Mouse (Mus musculus) bone marrow, adult 2 months (tissue): Measurements from ENCODE around the gene Grb2. TPM values are rescaled to one million over a fixed set of nuclear protein-coding genes. Genes with fewer than 3 reads are reported as not detected.

Source experiments
- H3K27ac ChIP-seq: fragments of 200-500 bp; 2 replicates; pipeline ENCODE4 v1.5.1; 2012; ENCODE audit warnings: low read depth, mild to moderate bottlenecking, control low read depth, inconsistent platforms, low read length; ENCODE audit not compliant: control insufficient read depth, poor library complexity, insufficient read depth
- H3K4me1 ChIP-seq: fragments of 200-500 bp; 2 replicates; pipeline ENCODE4 v1.6.1; 2011; ENCODE audit warnings: low read length; ENCODE audit not compliant: control insufficient read depth, insufficient read depth
- H3K4me3 ChIP-seq: fragments of 200-500 bp; replicated peaks from 2 replicates; pipeline ENCODE3; 2011; ENCODE audit warnings: mild to moderate bottlenecking, low read depth, low read length, control low read depth; ENCODE audit not compliant: control insufficient read depth
- CTCF ChIP-seq: fragments of 200-500 bp; IDR thresholded peaks from 2 replicates; pipeline ENCODE4 v1.5.1; 2011; ENCODE audit warnings: low read length, control low read depth; ENCODE audit not compliant: control insufficient read depth, insufficient read depth
- POLR2A ChIP-seq: fragments of 200-500 bp; IDR thresholded peaks from 2 replicates; pipeline ENCODE4 v1.6.1; 2011; ENCODE audit warnings: low read depth, mild to moderate bottlenecking, control low read depth, low read length, borderline replicate concordance; ENCODE audit not compliant: control insufficient read depth
- WGBS: fragments of 180-500 bp; shearing (Covaris S2); methylation state at CpG from one replicate; pipeline ENCODE4 v1.1.7; 2018; 5-methylcytosine and 5-hydroxymethylcytosine counted together
- polyA plus RNA-seq: library from polyadenylated mRNA; stranded (reverse); fragments of >200 nt; gene quantifications from 2 replicates; pipeline ENCODE4 v1.2.4, GENCODE M21; 2011; ENCODE audit warnings: low replicate concordance; ENCODE audit not compliant: missing spikeins, insufficient read depth, insufficient read length

Grb2 gene
- polyA plus RNA-seq, 1 experiment, result 53.6 TPM

DNA sequence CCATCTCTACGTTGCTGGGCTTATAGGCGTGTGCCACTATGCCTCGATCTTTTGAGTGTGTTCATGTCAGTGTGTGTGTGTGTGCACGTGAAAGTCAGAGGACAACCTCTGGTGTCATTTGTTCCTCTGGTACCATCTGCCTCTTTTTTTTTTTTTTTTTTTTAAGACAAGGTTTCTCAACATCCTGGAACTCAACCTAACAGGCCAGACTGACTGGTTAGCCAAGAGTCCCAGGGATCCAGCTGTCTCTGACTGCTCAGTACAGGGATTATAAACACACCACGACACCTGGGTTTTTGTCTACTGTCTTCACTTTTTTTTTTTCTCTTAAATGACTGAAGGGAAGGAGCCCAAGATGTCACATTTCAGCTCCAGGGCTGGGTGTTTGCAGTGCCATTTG, 36.0 kb upstream of the Grb2 start:
- Histone ChIP-seq H3K4me3 (no peak overlapping the region), H3K27ac (no peak overlapping the region), H3K4me1 (no peaks in the 10 kb centered on the region; the same call in 1 of the 2 replicates)
- 61% methylated on average over 5 of the region's 5 CpGs for WGBS
- no peak for TF ChIP-seq CTCF
- no peak for TF ChIP-seq POLR2A

DNA sequence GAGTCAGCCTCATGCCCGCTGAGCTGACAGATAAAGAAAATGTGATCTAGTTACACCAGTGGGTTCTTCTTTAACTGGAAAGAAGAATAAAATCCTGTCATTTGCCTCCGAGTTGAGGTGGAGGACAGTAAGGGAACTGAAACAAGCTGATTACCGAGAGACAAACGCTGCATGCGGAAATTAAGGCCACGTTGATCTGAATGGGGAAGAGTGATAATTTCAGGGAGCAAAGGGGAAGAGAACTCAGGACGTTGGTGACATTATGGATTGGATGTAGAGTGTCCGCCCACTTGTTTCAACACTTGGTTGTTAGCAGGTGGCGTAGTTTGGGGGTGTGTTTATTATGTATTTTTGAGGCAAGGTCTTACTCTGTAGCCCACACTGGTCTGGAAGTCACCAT, 34.5 kb upstream of the Grb2 start:
- WGBS, result 50% methylated on average over 9 of the region's 9 CpGs
- Histone ChIP-seq H3K4me1 (no peaks in the 10 kb centered on the region; the same call in 1 of the 2 replicates), H3K4me3 (no peak overlapping the region), H3K27ac (no peak overlapping the region)
- TF ChIP-seq CTCF (no peak), POLR2A (no peak)

DNA sequence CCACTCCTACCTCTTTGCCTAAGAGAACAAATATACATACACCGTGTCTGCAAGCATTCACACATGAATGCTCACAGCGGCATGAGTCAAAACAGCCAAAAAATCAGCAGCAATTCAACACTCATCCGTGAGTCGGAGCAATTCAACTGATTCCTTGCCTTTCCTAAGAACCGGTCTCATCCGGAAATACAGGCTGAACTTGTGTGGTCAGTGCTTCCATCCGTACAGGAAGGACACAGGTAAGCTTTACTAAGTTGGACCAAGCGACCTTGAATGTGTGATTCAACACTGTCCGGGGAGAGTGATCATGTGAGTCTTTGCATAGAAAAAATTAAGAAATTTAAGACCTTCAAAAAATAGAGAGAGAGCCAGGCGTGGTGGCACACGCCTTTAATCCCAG, 32.7 kb upstream of the Grb2 start:
- no peak overlapping the region for H3K4me3 ChIP-seq
- WGBS, result 86% methylated on average over 11 of the region's 11 CpGs
- TF ChIP-seq CTCF (no peak), POLR2A (no peak)
- no peaks in the 10 kb centered on the region; the same call in 1 of the 2 replicates for H3K4me1 ChIP-seq
- no peak overlapping the region for H3K27ac ChIP-seq

DNA sequence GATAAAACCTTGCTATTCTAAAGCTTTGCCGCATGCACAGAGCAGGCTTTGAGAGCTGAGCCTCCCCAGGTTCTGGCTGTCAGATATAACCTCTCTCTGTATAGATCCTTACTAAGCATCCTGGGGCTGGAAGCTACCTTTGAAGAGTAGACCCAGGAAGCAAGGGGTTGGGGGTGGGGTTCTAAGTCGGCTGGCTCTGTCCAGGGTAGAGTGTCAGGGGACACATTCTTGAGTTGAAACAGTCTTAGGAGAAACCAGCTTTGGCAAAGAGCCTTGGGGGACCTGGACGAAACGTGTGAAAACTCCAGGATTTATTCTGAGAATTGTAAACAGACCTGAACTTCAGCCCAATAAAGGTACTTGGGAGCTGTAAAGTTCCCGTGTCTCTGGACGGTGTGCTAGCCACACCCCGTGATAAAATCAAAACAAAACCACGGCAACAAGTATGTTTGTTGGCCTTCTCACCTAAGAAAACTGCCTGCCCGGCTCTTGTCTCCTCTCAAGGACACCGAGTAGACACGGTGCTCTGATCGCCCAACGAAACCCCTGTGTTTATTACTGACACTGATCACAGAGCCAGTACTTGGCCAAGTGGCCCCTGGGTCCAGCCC, 30.0 kb upstream of the Grb2 start:
- 72% methylated on average over 13 of the region's 13 CpGs for WGBS

DNA sequence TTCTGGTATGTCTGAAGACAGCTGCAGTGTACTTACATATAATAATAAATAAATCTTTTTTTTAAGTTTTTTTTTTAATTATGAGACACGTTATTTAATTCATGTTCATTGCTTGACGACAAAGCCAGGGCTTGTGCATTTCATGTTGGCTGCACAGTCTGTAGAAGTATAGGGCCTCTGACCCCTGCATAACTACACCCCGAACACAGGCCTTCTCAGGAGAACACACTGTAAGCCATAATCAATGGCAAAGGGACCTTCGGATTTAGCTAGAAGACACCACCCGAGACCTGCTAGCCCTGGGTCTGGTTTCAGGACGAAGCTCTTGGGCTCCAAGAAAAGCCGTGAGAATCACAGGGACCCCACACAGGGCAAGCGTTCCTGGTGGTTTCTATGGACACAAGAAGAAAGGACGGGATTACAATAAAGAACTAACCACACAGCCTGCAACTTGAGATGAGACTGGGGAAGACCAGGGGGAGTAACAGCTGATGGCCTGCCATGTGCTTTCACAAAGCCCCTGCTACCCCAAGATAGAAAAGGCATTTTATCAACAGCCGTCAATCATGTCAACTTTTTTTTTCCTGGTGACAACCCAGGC, 29.3 kb upstream of the Grb2 start:
- TF ChIP-seq POLR2A (no peak), CTCF (no peak)
- no peak overlapping the region for H3K27ac ChIP-seq
- no peaks in the 10 kb centered on the region for H3K4me1 ChIP-seq
- WGBS, result 82% methylated on average over 10 of the region's 10 CpGs
- H3K4me3 ChIP-seq, result no peak overlapping the region

More for the DNA sequence above, 30.0 kb upstream of the Grb2 start:
- TF ChIP-seq CTCF, result no peak
- TF ChIP-seq POLR2A, result no peak
- Histone ChIP-seq H3K27ac (no peak overlapping the region), H3K4me3 (no peak overlapping the region), H3K4me1 (no peaks in the 10 kb centered on the region)

DNA sequence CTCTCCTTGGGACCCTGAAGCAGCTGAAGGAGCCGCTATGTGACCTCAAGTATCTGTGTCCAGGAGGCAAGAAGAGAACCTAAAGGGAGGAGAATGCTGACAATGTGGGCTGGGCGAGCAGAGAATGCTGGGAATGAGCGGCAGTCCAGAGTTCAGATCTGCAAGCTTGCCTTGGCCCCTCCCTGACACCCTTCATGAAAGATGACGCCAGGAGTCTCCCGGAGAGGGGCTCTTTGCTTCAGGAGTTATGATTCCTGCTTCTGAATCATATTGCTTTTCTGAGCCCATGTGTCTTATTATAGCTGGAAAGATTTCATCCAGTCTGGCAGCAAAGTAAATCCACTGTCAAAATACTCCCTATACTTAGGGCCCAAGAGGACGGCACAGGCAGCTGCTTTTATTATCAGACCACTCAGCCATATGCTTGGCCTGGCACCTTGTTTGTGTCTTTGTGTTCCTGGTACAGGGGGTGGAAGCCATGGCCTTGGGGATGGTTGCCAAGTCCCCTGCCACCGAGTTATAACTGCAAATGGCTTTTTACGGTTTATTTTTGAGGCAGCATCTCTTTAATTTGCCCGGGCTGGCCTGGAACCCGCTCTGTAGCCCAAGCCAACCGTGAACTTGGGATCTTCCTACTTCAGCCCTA, 25.8 kb upstream of the Grb2 start:
- WGBS, result 81% methylated on average over 11 of the region's 11 CpGs
- H3K27ac ChIP-seq, result no peak overlapping the region
- H3K4me1 ChIP-seq, result no peaks in the 10 kb centered on the region
- no peak overlapping the region for H3K4me3 ChIP-seq
- TF ChIP-seq CTCF (no peak), POLR2A (no peak)

- Histone ChIP-seq H3K27ac (no peak overlapping the region), H3K4me1 (peaks cover 2% of the 10 kb centered on the region; the same call in 1 of the 2 replicates), H3K4me3 (no peak overlapping the region)
- TF ChIP-seq POLR2A, result no peak
- TF ChIP-seq CTCF, result no peak
- 89% methylated on average over 2 of the region's 2 CpGs for WGBS
Measured at GRCm38 (mm10) chr11:115723231-115723630, 14.8 kb upstream of the Grb2 start.

GRCm38 (mm10) chr11:115722638-115723037, 14.2 kb upstream of the Grb2 start:
- no peak overlapping the region for H3K27ac ChIP-seq
- H3K4me1 ChIP-seq, result peaks cover 2% of the 10 kb centered on the region; the same call in 1 of the 2 replicates
- peak overlapping the region; percentile 32 for H3K4me3 ChIP-seq
- peak; percentile 98 for TF ChIP-seq CTCF
- no peak for TF ChIP-seq POLR2A
- WGBS, result 14% methylated on average over 14 of the region's 14 CpGs
